Mouse (Mus musculus): ENCODE measurements around the gene Mrpl27.

GRCm38 (mm10) chr11:94629884-94630198, 23.7 kb upstream of the Mrpl27 start:
- TF ChIP-seq CTCF (IDR thresholded peaks at IDR 0.05; ENCODE audit: low read depth) (no peak), EP300 (IDR thresholded peaks at IDR 0.05; ENCODE audit: low read depth) (no peak)
